Mouse (Mus musculus): ENCODE measurements around the gene Kif21a.

The Kif21a gene

GRCm38 (mm10) chr15:90951383-90951782 is 98.4 kb downstream of the Kif21a start:
- in situ Hi-C loops (cut with MboI, MseI) = no loop called here

DNA sequence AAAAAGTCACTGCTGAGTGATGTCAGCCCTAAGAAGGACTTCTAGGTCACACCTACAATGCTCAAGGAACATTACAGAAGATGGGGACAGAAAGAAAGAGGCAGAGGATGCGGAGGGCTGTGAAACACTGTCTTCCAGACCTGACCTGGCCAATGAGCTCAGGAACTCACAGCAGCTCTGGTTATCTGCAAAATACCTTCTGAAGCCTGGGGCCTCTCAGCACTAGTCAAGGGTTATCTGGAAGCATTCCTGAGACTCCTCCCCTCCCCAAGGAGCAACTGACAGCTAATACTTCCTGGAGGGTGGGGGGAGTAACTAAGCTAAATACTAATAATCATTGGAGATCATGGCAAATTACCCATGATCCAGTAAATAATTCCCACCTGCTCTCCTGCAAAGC is 111.3 kb downstream of the Kif21a start:
- in situ Hi-C loops (cut with MboI, MseI) = no loop called here

GRCm38 (mm10) chr15:90935579-90935978 is 114.2 kb downstream of the Kif21a start:
- in situ Hi-C loops (cut with MboI, MseI) = no loop called here

DNA sequence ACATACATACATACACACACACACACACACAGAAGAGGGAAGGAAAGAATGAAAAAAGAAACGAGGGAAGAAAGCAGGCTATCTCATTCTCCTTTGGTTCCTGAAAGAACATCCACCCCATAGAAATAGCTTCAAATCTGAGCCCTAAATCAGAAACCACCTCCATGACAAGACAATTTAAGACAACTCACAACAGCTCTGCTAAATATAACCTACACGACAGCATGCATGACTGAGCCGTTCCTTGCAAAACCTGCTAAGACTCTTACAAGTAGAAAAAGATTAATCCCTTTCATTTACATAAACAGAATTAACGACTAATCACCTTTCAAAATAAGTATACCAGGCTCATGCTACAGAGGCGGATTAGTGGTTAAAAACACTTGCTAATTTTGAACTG is 118.3 kb downstream of the Kif21a start:
- in situ Hi-C loops (cut with MboI, MseI) = no loop called here

DNA sequence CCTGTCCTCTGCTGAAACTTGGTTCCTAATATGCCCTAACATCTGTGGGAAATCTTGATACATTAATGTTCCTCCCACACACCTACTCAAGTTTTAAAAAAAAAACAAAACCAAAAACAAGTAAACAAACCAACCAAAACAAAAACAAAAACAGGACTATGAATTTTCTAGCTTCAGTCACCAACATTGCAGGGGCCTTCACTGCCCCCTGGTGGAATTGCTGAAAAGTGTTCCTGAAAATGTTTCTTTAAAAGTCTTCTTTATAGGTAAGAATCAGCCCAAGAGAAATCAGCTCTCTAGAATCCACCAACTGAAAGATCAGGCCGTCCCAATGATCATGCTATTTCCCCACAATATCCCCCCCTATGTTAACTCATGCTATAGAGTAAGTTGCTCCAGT is 120.7 kb downstream of the Kif21a start:
- in situ Hi-C loops (cut with MboI, MseI) = no loop called here

DNA sequence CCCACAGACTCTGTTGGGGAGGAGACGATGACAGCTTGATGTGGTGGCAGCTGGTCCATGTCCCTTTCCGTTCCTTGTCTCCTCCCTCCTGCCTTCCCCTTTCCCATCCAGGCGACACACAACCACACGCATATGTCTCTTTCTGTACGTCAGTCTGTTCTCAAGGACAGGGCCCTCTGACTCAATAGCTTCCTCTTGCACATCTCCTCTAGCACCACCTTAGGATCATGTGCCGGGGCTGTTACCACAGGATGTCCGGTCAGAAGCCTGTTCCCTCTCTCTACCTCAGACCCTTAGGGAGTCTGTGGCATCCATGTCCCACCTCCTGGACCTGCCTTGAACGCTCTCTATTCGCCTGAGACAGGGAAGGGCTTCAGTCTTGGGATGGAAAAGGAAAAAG is 153.3 kb downstream of the Kif21a start:
- in situ Hi-C loops (cut with MboI, MseI) = no loop called here

- in situ Hi-C loops (cut with MboI, MseI) = no loop called here
Observed at GRCm38 (mm10) chr15:90887466-90887865, 162.3 kb downstream of the Kif21a start.
